Mouse (Mus musculus) frontal cortex, adult (tissue): Measurements from ENCODE around the gene Atf6.

Experiments
- ATAC-seq: cut with Nextera tagmentation; 2 replicates; pipeline ENCODE4 v1.9.2; 2017; ENCODE audit warnings: mild to moderate bottlenecking, moderate library complexity, mixed read lengths; ENCODE audit not compliant: low TSS enrichment

The Atf6 gene

GRCm38 (mm10) chr1:170706046-170706445 lies 161.5 kb downstream of the Atf6 start:
- no peak for ATAC-seq

GRCm38 (mm10) chr1:170704911-170705594 lies 162.5 kb downstream of the Atf6 start:
- ATAC-seq: no peak

- ATAC-seq: no peak
Observed at GRCm38 (mm10) chr1:170704103-170704502, 163.5 kb downstream of the Atf6 start.

- ATAC-seq: no peak
Observed at GRCm38 (mm10) chr1:170702958-170703357, 164.6 kb downstream of the Atf6 start.

GRCm38 (mm10) chr1:170702263-170702662 lies 165.3 kb downstream of the Atf6 start:
- ATAC-seq: no peak

GRCm38 (mm10) chr1:170701582-170701981 lies 166.0 kb downstream of the Atf6 start:
- ATAC-seq: no peak

GRCm38 (mm10) chr1:170701178-170701577 lies 166.4 kb downstream of the Atf6 start:
- no peak for ATAC-seq

GRCm38 (mm10) chr1:170700496-170701027 lies 167.0 kb downstream of the Atf6 start:
- ATAC-seq: no peak

GRCm38 (mm10) chr1:170699553-170699952 lies 168.0 kb downstream of the Atf6 start:
- ATAC-seq: peak; percentile 50

GRCm38 (mm10) chr1:170698771-170699170 lies 168.8 kb downstream of the Atf6 start:
- ATAC-seq: no peak

GRCm38 (mm10) chr1:170697771-170698356 lies 169.7 kb downstream of the Atf6 start:
- no peak for ATAC-seq

GRCm38 (mm10) chr1:170696996-170697395 lies 170.6 kb downstream of the Atf6 start:
- no peak for ATAC-seq

- ATAC-seq: no peak
Observed at GRCm38 (mm10) chr1:170695326-170695725, 172.2 kb downstream of the Atf6 start.

GRCm38 (mm10) chr1:170694821-170695291 lies 172.7 kb downstream of the Atf6 start:
- 0 out of 2 replicates have a peak, but pooled peaks have one; percentile 21 for ATAC-seq

GRCm38 (mm10) chr1:170691301-170691700 lies 176.3 kb downstream of the Atf6 start:
- no peak for ATAC-seq

- no peak for ATAC-seq
Observed at GRCm38 (mm10) chr1:170689773-170690172, 177.8 kb downstream of the Atf6 start.

- no peak for ATAC-seq
Observed at GRCm38 (mm10) chr1:170683863-170684262, 183.7 kb downstream of the Atf6 start.

- peak; percentile 60 for ATAC-seq
Observed at GRCm38 (mm10) chr1:170679624-170680023, 187.9 kb downstream of the Atf6 start.

- ATAC-seq: peak; percentile 39; the same call in 1 of the 2 replicates
Observed at GRCm38 (mm10) chr1:170678861-170679260, 188.7 kb downstream of the Atf6 start.

- ATAC-seq: no peak
Observed at GRCm38 (mm10) chr1:170677681-170678080, 189.9 kb downstream of the Atf6 start.

- peak; percentile 28 for ATAC-seq
Observed at GRCm38 (mm10) chr1:170674184-170674775, 193.3 kb downstream of the Atf6 start.

GRCm38 (mm10) chr1:170665200-170665599 lies 202.4 kb downstream of the Atf6 start:
- ATAC-seq: no peak
